Mouse (Mus musculus): Measurements from ENCODE around the gene Fam171b. TPM values are rescaled to one million over a fixed set of nuclear protein-coding genes. Genes with fewer than 3 reads are reported as not detected.

The Fam171b gene
- 18.4 and 24.2 TPM in 2 replicates for polyA plus RNA-seq (2012; rRNA removed)

DNA sequence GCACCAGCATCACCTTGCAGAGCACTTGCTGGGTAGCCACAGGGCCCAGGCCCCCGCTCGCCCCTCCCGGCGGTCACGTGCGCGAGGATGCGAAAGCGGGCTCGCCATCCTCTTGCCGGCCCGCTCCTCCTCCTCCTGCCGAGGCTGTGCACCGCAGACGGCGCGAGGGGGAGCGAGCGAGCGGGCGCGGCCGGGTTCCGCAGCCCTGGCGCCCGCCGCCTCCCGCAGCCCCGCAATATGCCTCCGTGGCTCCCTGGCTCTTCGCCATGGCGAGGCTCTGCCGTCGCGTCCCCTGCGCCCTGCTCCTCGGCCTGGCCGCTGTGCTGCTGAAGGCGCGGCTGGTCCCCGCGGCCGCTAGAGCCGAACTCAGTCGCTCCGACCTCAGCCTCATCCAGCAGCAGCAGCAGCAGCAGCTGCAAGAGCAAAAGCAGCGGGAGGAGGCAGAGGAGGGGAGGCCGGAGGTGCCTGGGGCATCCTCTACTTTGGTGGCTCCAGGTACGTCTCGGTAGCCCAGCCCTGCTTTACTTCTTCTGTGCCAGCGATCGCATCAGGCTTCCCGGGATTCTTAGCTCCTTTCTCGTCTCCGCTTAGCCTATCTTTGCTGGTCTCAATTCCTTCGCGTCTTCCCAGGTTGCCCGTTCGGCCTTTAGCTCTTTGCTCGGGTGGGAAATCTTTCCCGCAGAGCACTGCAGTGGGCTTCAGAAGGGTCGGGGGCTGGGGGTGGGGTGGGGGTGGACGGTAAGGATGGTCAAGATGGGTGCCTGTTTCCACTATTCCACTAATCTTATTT, at the start of gene Fam171b:
Fam171b (plus strand) TSS at position 154 of the 790 bp plus-strand sequence.

Other genes starting within 250 kb of the Fam171b start
- 149 and 250 TPM in 2 replicates for gene Zc3h15, start 168.2 kb upstream of the Fam171b start, polyA plus RNA-seq (2012; rRNA removed)
- gene Itgav, start 88.2 kb upstream of the Fam171b start, polyA plus RNA-seq (2012; rRNA removed) = 13.6 and 36.4 TPM in 2 replicates
- gene Zswim2, start 128.6 kb downstream of the Fam171b start, polyA plus RNA-seq (2012; rRNA removed) = not detected in 2 replicates
- gene Gm13698, start 143.1 kb downstream of the Fam171b start, polyA plus RNA-seq (2012; rRNA removed) = not detected in 2 replicates
- not detected in 2 replicates for gene Gm13693, start 148.9 kb downstream of the Fam171b start, polyA plus RNA-seq (2012; rRNA removed)
- gene Gm13695, start 154.7 kb downstream of the Fam171b start, polyA plus RNA-seq (2012; rRNA removed) = not detected in 2 replicates
- gene Gm13696, start 160.5 kb downstream of the Fam171b start, polyA plus RNA-seq (2012; rRNA removed) = not detected in 2 replicates
- gene Gm13694, start 166.3 kb downstream of the Fam171b start, polyA plus RNA-seq (2012; rRNA removed) = not detected in 2 replicates
- gene Gm13697, start 172.1 kb downstream of the Fam171b start, polyA plus RNA-seq (2012; rRNA removed) = not detected in 2 replicates
- not detected in 2 replicates for gene Gm13691, start 177.9 kb downstream of the Fam171b start, polyA plus RNA-seq (2012; rRNA removed)

Measured in central nervous system, embryonic 11.5 days (tissue).